Mouse (Mus musculus): ENCODE measurements around the gene Ttc32.
A peak's percentile ranks its signal among the peaks of the same experiment; 100 is the strongest.

Ttc32 gene

DNA sequence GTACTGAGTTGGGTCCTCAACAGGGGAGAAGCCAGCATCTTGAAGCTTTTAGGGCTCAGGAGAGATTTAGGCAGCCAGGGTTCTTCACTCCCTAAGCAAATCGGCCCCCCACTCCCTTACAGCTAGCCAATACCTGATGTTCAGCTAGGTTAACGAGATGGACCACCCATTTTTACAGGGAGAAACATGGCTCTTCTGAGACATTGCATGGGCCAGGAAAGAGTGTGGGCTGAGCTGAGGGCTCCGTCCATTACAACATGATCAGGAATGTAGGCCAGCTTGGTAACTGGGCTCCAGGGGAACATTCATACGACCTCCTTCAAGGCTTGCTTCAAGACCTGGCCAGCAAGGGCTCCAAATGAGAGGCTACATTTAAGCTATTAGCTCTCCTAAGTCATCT, 16.9 kb downstream of the Ttc32 start:
- no peak for DNase-seq (ENCODE audit: low read depth)

DNA sequence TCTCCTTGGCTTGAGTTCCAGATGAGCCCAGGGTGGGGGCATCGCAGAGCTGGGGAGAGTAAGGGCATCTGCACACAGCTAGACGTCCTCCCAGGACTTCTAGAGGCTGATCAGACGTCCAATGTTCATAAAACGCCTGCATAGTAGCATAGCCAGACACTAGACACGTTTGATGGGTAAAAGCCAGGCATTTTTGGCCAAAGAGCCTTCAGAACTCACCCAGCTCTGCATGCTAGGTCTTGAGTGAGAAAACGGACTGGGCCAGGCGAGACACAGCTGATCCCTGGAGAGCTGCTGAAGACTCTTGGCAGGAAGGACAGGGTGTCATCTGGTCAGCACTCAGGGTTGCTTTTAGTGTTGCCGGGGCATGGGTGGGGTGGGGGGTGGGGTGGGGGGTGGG, 18.3 kb downstream of the Ttc32 start:
- no peak for DNase-seq (ENCODE audit: low read depth)

- no peak for DNase-seq (ENCODE audit: low read depth)
Observed at GRCm38 (mm10) chr12:9050824-9051223, 21.0 kb downstream of the Ttc32 start.

- peak; percentile 54 for DNase-seq (ENCODE audit: low read depth)
Observed at GRCm38 (mm10) chr12:9052075-9052829, 22.5 kb downstream of the Ttc32 start.

DNA sequence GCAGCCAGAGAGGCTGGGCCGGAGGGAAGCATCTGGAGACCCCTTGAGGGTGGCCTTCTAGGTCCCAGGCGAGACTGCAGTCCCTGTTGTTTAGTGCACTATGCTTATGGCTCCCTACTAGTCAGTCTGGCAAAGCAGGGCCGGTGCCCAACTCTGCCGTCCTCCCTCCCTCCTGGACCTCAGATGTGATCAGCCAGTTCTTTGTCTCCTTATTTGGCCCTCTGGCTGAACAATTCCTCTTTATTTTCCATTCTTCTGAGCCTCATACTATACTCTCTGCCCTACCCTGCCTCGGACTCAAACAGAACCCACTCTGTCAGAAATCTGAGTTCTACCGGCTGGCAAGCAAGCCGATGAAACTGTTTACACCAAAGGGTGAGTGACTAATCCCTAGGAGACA, 23.5 kb downstream of the Ttc32 start:
- no peak for DNase-seq (ENCODE audit: low read depth)

DNA sequence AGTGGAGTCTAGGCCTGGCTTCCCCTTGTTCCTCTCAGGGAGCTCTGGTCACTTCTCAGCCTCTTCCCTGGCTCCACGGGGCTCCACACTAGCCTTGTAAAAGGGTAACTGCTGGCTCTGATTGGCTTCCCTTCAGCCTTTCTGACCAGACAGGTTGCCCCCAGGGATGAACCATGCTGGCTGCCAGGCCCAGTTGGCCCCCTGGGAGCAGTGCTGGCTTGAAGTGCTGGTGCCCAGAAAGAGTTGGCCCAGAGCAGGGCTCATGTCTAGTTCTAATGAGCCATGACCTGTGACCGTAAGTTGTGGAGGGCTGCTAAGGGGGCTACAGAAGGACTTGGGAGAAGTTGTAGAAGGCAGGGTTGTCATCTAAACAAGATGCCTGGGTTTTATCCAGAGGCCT, 24.2 kb downstream of the Ttc32 start:
- DNase-seq (ENCODE audit: low read depth) = no peak

DNA sequence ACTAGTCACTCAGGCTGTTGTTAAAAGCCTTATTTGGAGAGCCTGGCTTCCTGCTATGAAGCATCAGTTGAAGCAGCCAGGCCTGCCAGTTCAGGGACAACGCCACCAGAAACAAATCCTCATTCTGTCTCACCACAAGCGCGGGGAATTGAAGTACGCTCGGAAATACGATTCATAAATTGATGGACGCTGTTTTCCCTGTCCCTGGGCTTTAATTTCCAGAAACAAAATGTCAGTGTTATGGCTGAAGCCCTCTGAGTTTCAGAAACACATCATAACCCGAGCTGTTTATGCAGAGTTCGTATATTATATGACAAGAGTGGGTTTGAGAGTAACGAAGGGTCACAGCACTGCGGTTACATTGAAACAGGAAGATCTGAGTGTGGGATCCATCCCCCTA, 25.5 kb downstream of the Ttc32 start:
- DNase-seq (ENCODE audit: low read depth) = no peak

DNA sequence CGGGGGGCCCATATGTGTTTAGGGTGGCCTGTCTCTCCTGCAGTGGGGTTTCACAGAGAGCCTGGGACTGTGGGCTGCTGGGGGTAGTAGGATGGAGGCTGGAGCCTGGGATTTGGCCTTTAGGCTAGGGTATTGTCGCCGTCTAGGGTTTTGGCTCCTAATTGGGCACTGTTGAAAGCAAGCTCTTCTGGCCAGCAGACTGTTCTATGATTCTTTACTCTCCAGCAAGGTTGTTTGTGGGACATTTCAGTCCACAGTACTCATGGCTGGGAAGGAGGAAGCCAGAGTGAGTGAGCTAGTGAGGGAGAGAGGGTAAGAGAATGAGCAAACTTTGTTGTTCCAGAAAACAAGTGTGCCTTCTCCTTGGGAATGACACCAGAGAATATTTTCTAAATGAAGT, 29.7 kb downstream of the Ttc32 start:
- DNase-seq (ENCODE audit: low read depth) = no peak

DNA sequence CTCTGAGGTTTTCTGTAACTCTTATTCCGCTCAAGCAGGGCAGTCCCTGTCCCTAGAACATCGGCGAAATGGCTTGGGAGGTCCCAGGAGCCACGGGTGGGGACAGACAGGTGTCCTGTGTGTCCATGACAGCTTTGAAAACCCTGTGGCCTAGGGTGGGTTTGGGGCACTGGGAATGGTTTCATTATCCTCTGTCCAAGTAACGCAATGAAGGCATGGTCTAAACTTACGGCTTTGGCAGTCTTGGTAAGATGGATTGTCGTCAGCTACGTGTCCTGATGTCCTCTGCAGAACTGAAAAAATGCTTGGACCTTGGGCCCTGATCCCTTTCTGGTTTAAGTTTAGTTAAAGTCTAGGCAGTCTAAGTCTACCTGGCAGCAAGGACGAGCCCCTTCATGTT, 30.2 kb downstream of the Ttc32 start:
- no peak for DNase-seq (ENCODE audit: low read depth)

GRCm38 (mm10) chr12:9063611-9064010, 33.8 kb downstream of the Ttc32 start:
- no peak for DNase-seq (ENCODE audit: low read depth)

DNA sequence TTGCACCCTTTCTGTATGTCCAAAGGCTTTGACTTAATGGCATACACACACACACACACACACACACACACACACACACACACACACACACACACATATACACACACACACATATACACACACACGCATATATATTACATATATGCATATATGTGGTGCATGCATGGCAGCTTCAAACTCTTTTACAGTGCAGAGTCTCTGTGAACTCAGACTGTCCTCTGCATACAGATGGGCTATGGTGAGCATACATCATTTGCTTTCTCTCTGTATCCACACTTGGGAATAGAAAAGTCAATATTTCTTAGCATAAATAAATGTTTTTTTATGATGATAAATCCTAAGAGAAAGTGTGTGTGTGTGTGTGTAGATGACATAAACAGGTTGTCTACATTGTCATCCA, 41.3 kb downstream of the Ttc32 start:
- no peak for DNase-seq (ENCODE audit: low read depth)

DNA sequence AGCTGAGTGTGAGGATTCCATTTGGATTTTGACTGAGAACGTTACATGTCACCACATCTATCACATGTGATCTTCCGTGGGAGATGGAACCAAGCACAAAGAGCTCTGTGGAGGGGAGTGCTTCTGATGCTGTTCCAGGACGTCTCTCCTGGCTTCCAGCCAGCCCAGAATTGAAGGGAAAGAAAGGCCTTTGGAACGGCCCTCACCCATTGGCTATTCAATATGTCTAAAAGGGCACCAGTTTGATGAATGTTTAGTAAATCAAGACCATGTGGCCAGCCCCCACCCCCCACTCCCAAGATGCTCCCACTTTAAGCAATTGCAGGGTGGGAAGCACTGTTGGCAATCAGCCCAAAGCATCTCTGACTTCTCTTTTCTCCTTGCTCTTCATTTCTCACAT, 41.7 kb downstream of the Ttc32 start:
- DNase-seq (ENCODE audit: low read depth) = no peak

- no peak for DNase-seq (ENCODE audit: low read depth)
Observed at GRCm38 (mm10) chr12:9077554-9078125, 47.8 kb downstream of the Ttc32 start.

DNA sequence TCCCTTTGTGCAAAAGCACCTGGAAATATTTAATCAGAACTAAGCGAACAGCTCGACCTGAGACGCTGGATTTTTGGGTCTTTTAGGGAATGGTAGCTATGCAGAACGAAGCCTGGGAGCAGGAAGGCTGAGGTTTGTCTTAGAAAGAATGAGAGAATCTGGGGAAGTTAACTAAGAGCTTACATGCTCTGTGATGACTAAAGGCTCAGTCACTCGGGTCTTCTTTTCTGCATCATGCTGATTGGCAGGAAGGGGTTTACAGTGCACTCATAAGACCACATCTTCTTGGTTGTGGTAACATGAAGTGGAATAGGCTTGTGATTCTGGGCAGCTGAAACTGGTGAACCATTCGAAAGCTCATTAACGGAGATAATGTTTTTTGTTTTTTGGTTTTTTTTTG, 60.4 kb downstream of the Ttc32 start:
- no peak for DNase-seq (ENCODE audit: low read depth)
